Mouse (Mus musculus): Measurements from ENCODE around the gene Gm20379.

The Gm20379 gene

GRCm38 (mm10) chr13:92305680-92306079 lies at the start of gene Gm20379:
Gm20379 (plus strand) TSS chr13:92305980.
- DNase-seq (ENCODE audit: inconsistent ontology term), result no peak

GRCm38 (mm10) chr13:92261329-92261728 lies 44.5 kb upstream of the Gm20379 start:
- DNase-seq (ENCODE audit: inconsistent ontology term), result no peak

GRCm38 (mm10) chr13:92263566-92263965 lies 42.2 kb upstream of the Gm20379 start:
- DNase-seq (ENCODE audit: inconsistent ontology term), result no peak

GRCm38 (mm10) chr13:92267076-92267475 lies 38.7 kb upstream of the Gm20379 start:
- no peak for DNase-seq (ENCODE audit: inconsistent ontology term)

GRCm38 (mm10) chr13:92274274-92275198 lies 31.2 kb upstream of the Gm20379 start:
- DNase-seq (ENCODE audit: inconsistent ontology term), result peak; percentile 4

GRCm38 (mm10) chr13:92275292-92275691 lies 30.5 kb upstream of the Gm20379 start:
- no peak for DNase-seq (ENCODE audit: inconsistent ontology term)

GRCm38 (mm10) chr13:92277027-92277426 lies 28.8 kb upstream of the Gm20379 start:
- DNase-seq (ENCODE audit: inconsistent ontology term), result no peak

GRCm38 (mm10) chr13:92291605-92292004 lies 14.2 kb upstream of the Gm20379 start:
- no peak for DNase-seq (ENCODE audit: inconsistent ontology term)

GRCm38 (mm10) chr13:92293883-92294282 lies 11.9 kb upstream of the Gm20379 start:
- DNase-seq (ENCODE audit: inconsistent ontology term), result no peak

- DNase-seq (ENCODE audit: inconsistent ontology term), result no peak
These were observed 9.3 kb upstream of the Gm20379 start for GRCm38 (mm10) chr13:92296490-92296889.

GRCm38 (mm10) chr13:92297021-92297420 lies 8.8 kb upstream of the Gm20379 start:
- peak; percentile 11 for DNase-seq (ENCODE audit: inconsistent ontology term)

- no peak for DNase-seq (ENCODE audit: inconsistent ontology term)
These were observed 6.3 kb upstream of the Gm20379 start for GRCm38 (mm10) chr13:92299522-92299921.

- no peak for DNase-seq (ENCODE audit: inconsistent ontology term)
These were observed 4.0 kb upstream of the Gm20379 start for GRCm38 (mm10) chr13:92301754-92302153.

- DNase-seq (ENCODE audit: inconsistent ontology term), result no peak
These were observed 3.3 kb upstream of the Gm20379 start for GRCm38 (mm10) chr13:92302466-92302865.

- DNase-seq (ENCODE audit: inconsistent ontology term), result peak; percentile 5
These were observed 2.5 kb upstream of the Gm20379 start for GRCm38 (mm10) chr13:92303062-92303948.

- DNase-seq (ENCODE audit: inconsistent ontology term), result no peak
These were observed 1.5 kb upstream of the Gm20379 start for GRCm38 (mm10) chr13:92304291-92304690.

GRCm38 (mm10) chr13:92314613-92315012 lies 8.8 kb downstream of the Gm20379 start:
- no peak for DNase-seq (ENCODE audit: inconsistent ontology term)

- DNase-seq (ENCODE audit: inconsistent ontology term), result no peak
These were observed 15.0 kb downstream of the Gm20379 start for GRCm38 (mm10) chr13:92320770-92321169.

- no peak for DNase-seq (ENCODE audit: inconsistent ontology term)
These were observed 20.2 kb downstream of the Gm20379 start for GRCm38 (mm10) chr13:92326030-92326429.

- no peak for DNase-seq (ENCODE audit: inconsistent ontology term)
These were observed 22.2 kb downstream of the Gm20379 start for GRCm38 (mm10) chr13:92328000-92328399.

- no peak for DNase-seq (ENCODE audit: inconsistent ontology term)
These were observed 24.8 kb downstream of the Gm20379 start for GRCm38 (mm10) chr13:92330621-92331020.

GRCm38 (mm10) chr13:92332103-92332879 lies 26.5 kb downstream of the Gm20379 start:
- no peak for DNase-seq (ENCODE audit: inconsistent ontology term)
